Mouse (Mus musculus) stomach, postnatal 0 days (tissue): ENCODE results near the gene Gm10283.

ENCODE experiments used
- CTCF ChIP-seq: IDR thresholded peaks from 2 replicates; pipeline ENCODE4 v1.5.1; 2016; ENCODE audit warnings: antibody characterized with exemption, low read depth, mild to moderate bottlenecking, moderate library complexity
- EP300 ChIP-seq: optimal IDR thresholded peaks from 2 replicates; pipeline ENCODE3; 2016; ENCODE audit warnings: antibody characterized with exemption

DNA sequence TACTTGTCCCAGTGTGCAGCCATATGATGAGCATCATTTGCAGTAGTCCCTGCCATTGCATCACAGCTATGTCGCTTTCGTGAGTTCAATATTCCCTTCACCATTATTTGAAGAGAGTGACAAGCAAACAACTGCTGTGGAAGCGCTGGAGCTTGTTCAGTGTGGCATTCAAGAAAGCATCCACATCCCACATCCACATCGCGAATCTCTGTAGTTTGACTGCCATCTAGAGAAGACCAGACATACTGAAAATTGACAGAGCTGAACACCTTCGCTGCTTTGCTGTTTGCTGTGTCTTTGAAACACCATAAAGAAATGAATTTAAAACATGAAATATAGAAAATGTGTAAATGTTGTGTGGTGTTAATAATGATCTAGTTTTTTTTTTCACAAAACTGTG, 58.0 kb downstream of the Gm10283 start:
- peak; percentile 36 for TF ChIP-seq CTCF
- no peak for TF ChIP-seq EP300
